Mouse (Mus musculus) kidney, postnatal 0 days (tissue): ENCODE data around the gene Ciao1. TPM values are rescaled to one million over a fixed set of nuclear protein-coding genes. Genes with fewer than 3 reads are reported as not detected.
"Not testable (repeated sequence)": the region's sequence is repeated elsewhere in the genome, so short reads cannot be mapped to it uniquely, and the experiment has no call there.

ENCODE experiments used
- ATAC-seq: fragments of 200-750 bp; cut with Nextera tagmentation; replicated peaks from 2 replicates; pipeline ENCODE4 v1.8.0; 2017; ENCODE audit warnings: low read depth, moderate number of reproducible peaks, moderate TSS enrichment, moderate library complexity; ENCODE audit not compliant: low FRiP score
- DNase-seq: peaks from one replicate; pipeline ENCODE4 v3.0.0-alpha.2; 2016; ENCODE audit warnings: low spot score
- H3K27ac ChIP-seq: fragments of 300-500 bp; sonication (generic); 2 replicates; pipeline ENCODE4 v1.5.1; 2014; ENCODE audit warnings: mild to moderate bottlenecking
- H3K27me3 ChIP-seq: fragments of 300-500 bp; sonication (generic); 2 replicates; pipeline ENCODE4 v1.6.1; 2014; ENCODE audit warnings: low read length, mixed read lengths; ENCODE audit not compliant: insufficient read depth
- H3K36me3 ChIP-seq: fragments of 300-500 bp; sonication (generic); 2 replicates; pipeline ENCODE4 v1.6.1; 2014; ENCODE audit warnings: low read length, mixed read lengths; ENCODE audit not compliant: insufficient read depth
- H3K4me1 ChIP-seq: fragments of 300-500 bp; sonication (generic); replicated peaks from 2 replicates; pipeline ENCODE4 v1.6.1; 2014; ENCODE audit warnings: antibody characterized with exemption, low read length, mixed read lengths; ENCODE audit not compliant: insufficient read depth
- H3K4me2 ChIP-seq: fragments of 300-500 bp; sonication (generic); 2 replicates; pipeline ENCODE4 v1.6.1; 2014; ENCODE audit warnings: mild to moderate bottlenecking, low read length, moderate library complexity, mixed read lengths
- H3K4me3 ChIP-seq: fragments of 300-500 bp; sonication (generic); replicated peaks from 2 replicates; pipeline ENCODE4 v1.5.1; 2014; ENCODE audit warnings: low read depth, low read length
- H3K9ac ChIP-seq: fragments of 300-500 bp; sonication (generic); 2 replicates; pipeline ENCODE4 v1.6.1; 2014; ENCODE audit warnings: low read depth, low read length
- H3K9me3 ChIP-seq: fragments of 300-500 bp; sonication (generic); replicated peaks from 2 replicates; pipeline ENCODE4 v1.6.1; 2016; ENCODE audit warnings: low read length, inconsistent platforms, mixed read lengths
- CTCF ChIP-seq: IDR thresholded peaks from 2 replicates; pipeline ENCODE4 v1.5.1; 2016; ENCODE audit warnings: antibody characterized with exemption, low read depth, mild to moderate bottlenecking, moderate library complexity
- whole genome bisulfite sequencing: fragments of 180-500 bp; shearing (Covaris S2); extraction: QIAGEN DNeasy Blood & Tissue Kit; methylation state at CpG from one replicate; pipeline ENCODE4 v1.1.7; 2014; 5-methylcytosine and 5-hydroxymethylcytosine counted together
- polyA plus RNA-seq: library from polyadenylated mRNA; unstranded; fragments of >200 nt; fragmentation: Nextera tagmentation; extraction: Ambion mirVana; gene quantifications from 2 replicates; pipeline ENCODE4 v1.2.1, GENCODE M21; 2015

The Ciao1 gene
- polyA plus RNA-seq, 1 experiment from 2014 or later: 67.8 TPM

DNA sequence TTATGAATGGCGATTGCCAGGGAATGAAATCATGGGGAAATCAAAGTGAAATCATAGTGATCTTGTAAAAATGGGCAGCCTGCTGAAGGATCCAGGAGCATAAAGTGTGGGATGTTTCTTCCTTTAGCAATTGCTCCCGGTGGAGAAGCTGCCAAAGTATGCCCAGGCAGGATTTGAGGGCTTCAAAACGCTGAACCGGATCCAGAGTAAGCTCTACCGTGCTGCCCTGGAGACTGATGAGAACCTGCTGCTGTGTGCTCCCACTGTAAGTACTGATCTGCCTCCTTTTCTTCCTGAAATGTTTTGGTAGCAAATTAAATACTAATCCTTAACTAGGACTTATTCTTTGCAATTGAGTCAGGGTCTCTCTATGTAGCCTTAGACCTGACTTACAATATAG, 29.9 kb downstream of the Ciao1 start:
- DNase-seq: no peak
- Histone ChIP-seq H3K36me3 (peaks cover 72% of the 10 kb centered on the region), H3K9me3 (no peaks in the 10 kb centered on the region), H3K4me3 (no peak overlapping the region), H3K27ac (no peak overlapping the region), H3K9ac (no peak overlapping the region), H3K4me1 (no peaks in the 10 kb centered on the region), H3K4me2 (no peak overlapping the region), H3K27me3 (no peaks in the 10 kb centered on the region)
- 91% methylated on average over 5 of the region's 5 CpGs for WGBS
- TF ChIP-seq CTCF: no peak
- ATAC-seq: no peak

GRCm38 (mm10) chr2:127210701-127211100, 36.9 kb downstream of the Ciao1 start:
- no peak for TF ChIP-seq CTCF
- H3K4me2 ChIP-seq: no peak overlapping the region
- WGBS: 94% methylated on average over 11 of the region's 11 CpGs
- no peak overlapping the region for H3K4me3 ChIP-seq
- H3K4me1 ChIP-seq: 0 out of 2 replicates have a peak, but pooled peaks cover 4% of the 10 kb centered on the region
- ATAC-seq (no peak), DNase-seq (no peak)
- H3K9me3 ChIP-seq: no peaks in the 10 kb centered on the region
- no peak overlapping the region for H3K9ac ChIP-seq
- no peaks in the 10 kb centered on the region for H3K27me3 ChIP-seq
- no peak overlapping the region for H3K27ac ChIP-seq
- peaks cover 43% of the 10 kb centered on the region for H3K36me3 ChIP-seq

DNA sequence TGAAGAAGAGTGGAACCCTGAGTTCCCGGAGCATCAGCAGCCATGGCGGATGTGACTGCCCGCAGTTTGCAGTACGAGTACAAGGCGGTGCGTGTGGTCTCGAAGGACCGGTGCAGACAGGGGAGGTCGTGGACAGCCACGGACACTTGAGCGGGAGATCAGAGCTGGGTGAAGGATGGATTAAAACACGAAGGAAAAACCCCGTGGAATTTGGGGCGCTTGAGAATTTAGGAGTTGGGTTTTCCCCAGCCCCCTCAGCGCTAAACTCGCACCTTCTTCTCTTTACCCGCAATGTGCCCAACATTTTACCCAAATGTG, 39.2 kb downstream of the Ciao1 start:
- Histone ChIP-seq H3K27me3 (no peaks in the 10 kb centered on the region), H3K9ac (peak overlapping the region; percentile 80), H3K9me3 (no peaks in the 10 kb centered on the region), H3K4me3 (peak overlapping the region; percentile 93), H3K36me3 (peaks cover 29% of the 10 kb centered on the region), H3K4me1 (0 out of 2 replicates have a peak, but pooled peaks cover 4% of the 10 kb centered on the region), H3K4me2 (peak overlapping the region; percentile 86), H3K27ac (peak overlapping the region; percentile 84)
- under 1% methylated on average over 17 of the region's 17 CpGs for WGBS
- DNase-seq (no peak), ATAC-seq (no peak)
- no peak for TF ChIP-seq CTCF

DNA sequence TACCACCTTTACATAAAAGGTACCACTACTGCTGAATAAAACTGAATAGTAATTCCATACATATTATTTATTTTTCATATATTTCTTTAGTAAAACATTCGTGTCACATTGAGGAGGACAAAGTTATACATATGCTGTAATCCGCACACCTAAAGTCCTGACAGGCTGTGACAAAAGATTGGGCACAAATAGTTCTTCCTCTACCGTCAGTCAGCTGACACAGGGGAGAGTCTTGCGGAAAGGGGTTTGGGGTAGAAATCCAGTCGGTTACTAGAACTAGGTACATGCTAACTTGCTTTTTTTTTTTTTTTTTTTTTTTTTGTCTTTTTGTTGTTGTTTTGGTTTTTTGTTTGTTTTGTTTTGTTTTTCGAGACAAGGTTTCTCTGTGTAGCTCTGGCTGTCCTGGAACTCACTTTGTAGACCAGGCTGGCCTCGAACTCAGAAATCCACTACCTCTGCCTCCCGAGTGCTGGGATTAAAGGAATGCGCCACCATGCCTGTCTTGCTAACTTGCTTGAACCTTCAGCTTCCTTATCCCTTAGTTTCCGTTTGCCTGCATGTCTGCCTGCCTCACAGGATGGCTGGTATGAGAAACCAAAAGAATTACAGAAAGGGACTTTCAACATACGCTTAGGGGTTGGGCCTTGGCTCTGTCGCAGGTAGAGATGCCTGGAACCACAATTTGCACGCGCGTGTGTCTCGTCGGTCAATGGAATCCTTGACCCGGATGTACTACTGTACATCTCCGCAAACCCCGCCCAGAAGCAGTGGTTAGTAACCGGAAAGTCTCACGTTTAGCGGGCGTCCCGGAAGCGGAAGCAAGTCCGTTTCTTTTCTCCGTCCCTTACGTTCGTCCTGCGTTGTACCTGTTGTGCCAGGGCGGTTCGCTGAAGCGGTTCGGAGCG, 39.8 kb downstream of the Ciao1 start, which contains the start of the genes 1810024B03Rik and Snrnp200:
1810024B03Rik (minus strand) TSS at position 734 of the 905 bp plus-strand sequence.
Snrnp200 (plus strand) TSS at position 840 of the 905 bp plus-strand sequence.
- peak; percentile 99 for DNase-seq
- H3K4me3 ChIP-seq: peak within 1 kb of the TSS; percentile 93
- no peaks in the 10 kb centered on the region for H3K9me3 ChIP-seq
- peaks cover 28% of the 10 kb centered on the region for H3K36me3 ChIP-seq
- no peaks in the 10 kb centered on the region for H3K27me3 ChIP-seq
- 0 out of 2 replicates have a peak, but pooled peaks cover 4% of the 10 kb centered on the region for H3K4me1 ChIP-seq
- TF ChIP-seq CTCF: 0 out of 2 replicates have a peak, but pooled peaks have one; percentile 2
- WGBS: 11% methylated on average over 36 of the region's 36 CpGs
- H3K4me2 ChIP-seq: peak within 1 kb of the TSS; percentile 86
- ATAC-seq: peak; percentile 97
- peak within 1 kb of the TSS; percentile 84 for H3K27ac ChIP-seq
- peak within 1 kb of the TSS; percentile 80 for H3K9ac ChIP-seq

DNA sequence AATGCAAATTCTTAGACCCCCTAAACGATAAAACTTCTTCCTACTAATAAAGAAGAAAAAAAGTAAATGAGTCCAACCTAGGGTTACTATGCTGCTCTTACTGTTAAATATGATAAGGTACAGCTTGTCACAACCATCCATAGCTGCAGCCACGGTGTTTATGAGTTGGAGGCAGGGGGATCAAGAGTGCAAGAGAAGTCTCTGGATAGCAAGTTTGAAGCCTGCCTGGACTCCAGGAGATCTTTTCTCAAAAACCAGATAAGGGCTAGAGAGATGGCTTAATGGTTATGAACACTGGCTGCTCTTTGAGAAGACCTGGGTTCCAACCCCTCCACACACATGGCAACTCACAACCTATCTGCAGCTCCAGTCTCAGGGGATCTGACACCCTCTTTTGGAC, 40.7 kb downstream of the Ciao1 start:
- Histone ChIP-seq H3K4me3 (no peak overlapping the region), H3K9ac (no peak overlapping the region), H3K27ac (no peak overlapping the region), H3K4me1 (0 out of 2 replicates have a peak, but pooled peaks cover 4% of the 10 kb centered on the region), H3K27me3 (no peaks in the 10 kb centered on the region), H3K9me3 (no peaks in the 10 kb centered on the region), H3K4me2 (no peak overlapping the region), H3K36me3 (peaks cover 19% of the 10 kb centered on the region)
- ATAC-seq (no peak), DNase-seq (no peak)
- WGBS: 98% methylated on average over 2 of the region's 2 CpGs
- TF ChIP-seq CTCF: no peak

- H3K4me1 ChIP-seq: not testable (repeated sequence)
Measured at GRCm38 (mm10) chr2:127205936-127206335, 41.7 kb downstream of the Ciao1 start.

More at GRCm38 (mm10) chr2:127205936-127206335, 41.7 kb downstream of the Ciao1 start:
- H3K9me3 ChIP-seq, H3K9ac ChIP-seq, H3K4me2 ChIP-seq, H3K27me3 ChIP-seq, ATAC-seq, H3K36me3 ChIP-seq, DNase-seq, H3K27ac ChIP-seq, H3K4me3 ChIP-seq: not testable (repeated sequence)
- WGBS: 81% methylated on average over 4 of the region's 4 CpGs
